Mouse (Mus musculus) thymus, adult 2 months (tissue): ENCODE results near the gene Prr5. TPM values are rescaled to one million over a fixed set of nuclear protein-coding genes. Genes with fewer than 3 reads are reported as not detected.

Source experiments
- DNase-seq: peaks from one replicate; pipeline ENCODE4 v3.0.0; 2021
- H3K27ac ChIP-seq: fragments of 200-500 bp; 2 replicates; pipeline ENCODE4 v1.5.1; 2012; ENCODE audit warnings: low read length, control low read depth; ENCODE audit not compliant: control insufficient read depth, insufficient read depth
- H3K27me3 ChIP-seq: fragments of 200-500 bp; 2 replicates; pipeline ENCODE4 v1.6.1; 2012; ENCODE audit warnings: mild to moderate bottlenecking, low read length, moderate library complexity, mixed read lengths; ENCODE audit not compliant: control insufficient read depth, insufficient read depth
- H3K36me3 ChIP-seq: fragments of 200-500 bp; 2 replicates; pipeline ENCODE4 v1.6.1; 2012; ENCODE audit warnings: mild to moderate bottlenecking, low read length, moderate library complexity; ENCODE audit not compliant: control insufficient read depth, insufficient read depth
- H3K4me1 ChIP-seq: fragments of 200-500 bp; replicated peaks from 2 replicates; pipeline ENCODE4 v1.6.1; 2012; ENCODE audit warnings: low read length; ENCODE audit not compliant: control insufficient read depth, insufficient read depth
- H3K4me3 ChIP-seq: fragments of 200-500 bp; 2 replicates; pipeline ENCODE4 v1.5.1; 2012; ENCODE audit warnings: mild to moderate bottlenecking, low read length, control low read depth, moderate library complexity; ENCODE audit not compliant: control insufficient read depth, insufficient read depth
- CTCF ChIP-seq: fragments of 200-500 bp; IDR thresholded peaks from 2 replicates; pipeline ENCODE4 v1.5.1; 2012; ENCODE audit warnings: mild to moderate bottlenecking, control low read depth, low read length, moderate library complexity, borderline replicate concordance; ENCODE audit not compliant: control insufficient read depth, poor library complexity, insufficient read depth; ENCODE audit errors: extremely low read depth
- POLR2A ChIP-seq: fragments of 200-500 bp; IDR thresholded peaks from 2 replicates; pipeline ENCODE4 v1.6.1; 2012; ENCODE audit warnings: mild to moderate bottlenecking, low read length, control low read depth, moderate library complexity; ENCODE audit not compliant: control insufficient read depth, poor library complexity, insufficient read depth; ENCODE audit errors: extremely low read depth
- WGBS: fragments of 180-500 bp; shearing (Covaris S2); methylation state at CpG from one replicate; pipeline ENCODE4 v1.1.7; 2018; 5-methylcytosine and 5-hydroxymethylcytosine counted together
- polyA plus RNA-seq: library from polyadenylated mRNA; depleted of rRNA; stranded (reverse); fragments of >200 nt; gene quantifications from 2 replicates; pipeline ENCODE4 v1.2.3, GENCODE M21; 2012

Gene Prr5
- polyA plus RNA-seq, 1 experiment = 9.0 TPM

DNA sequence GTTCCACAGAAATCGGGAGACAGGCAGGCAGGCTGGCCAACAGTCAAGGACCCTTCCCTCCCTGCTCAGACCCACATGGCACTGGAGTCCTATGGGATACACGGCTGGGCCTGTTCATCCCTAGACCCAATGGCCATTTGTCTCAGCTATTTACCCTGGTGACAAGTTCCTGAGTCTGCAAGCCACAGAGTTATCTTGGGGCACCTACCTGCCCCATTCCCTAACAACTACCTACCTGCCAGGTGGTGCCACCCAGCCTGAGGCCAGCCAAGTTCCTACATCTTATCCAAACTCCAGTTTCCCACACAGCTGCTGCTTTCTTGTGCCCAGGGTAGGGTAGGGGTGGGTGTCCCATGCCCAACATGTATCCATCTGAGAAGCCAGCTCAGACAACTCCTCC, 28.8 kb downstream of the Prr5 start:
- no peak for DNase-seq
- TF ChIP-seq CTCF = no peak
- TF ChIP-seq POLR2A = no peak
- Histone ChIP-seq H3K4me3 (no peak overlapping the region), H3K36me3 (no peaks in the 10 kb centered on the region), H3K27me3 (no peaks in the 10 kb centered on the region), H3K27ac (no peak overlapping the region), H3K4me1 (no peaks in the 10 kb centered on the region)
- WGBS = 85% methylated on average over 2 of the region's 2 CpGs

DNA sequence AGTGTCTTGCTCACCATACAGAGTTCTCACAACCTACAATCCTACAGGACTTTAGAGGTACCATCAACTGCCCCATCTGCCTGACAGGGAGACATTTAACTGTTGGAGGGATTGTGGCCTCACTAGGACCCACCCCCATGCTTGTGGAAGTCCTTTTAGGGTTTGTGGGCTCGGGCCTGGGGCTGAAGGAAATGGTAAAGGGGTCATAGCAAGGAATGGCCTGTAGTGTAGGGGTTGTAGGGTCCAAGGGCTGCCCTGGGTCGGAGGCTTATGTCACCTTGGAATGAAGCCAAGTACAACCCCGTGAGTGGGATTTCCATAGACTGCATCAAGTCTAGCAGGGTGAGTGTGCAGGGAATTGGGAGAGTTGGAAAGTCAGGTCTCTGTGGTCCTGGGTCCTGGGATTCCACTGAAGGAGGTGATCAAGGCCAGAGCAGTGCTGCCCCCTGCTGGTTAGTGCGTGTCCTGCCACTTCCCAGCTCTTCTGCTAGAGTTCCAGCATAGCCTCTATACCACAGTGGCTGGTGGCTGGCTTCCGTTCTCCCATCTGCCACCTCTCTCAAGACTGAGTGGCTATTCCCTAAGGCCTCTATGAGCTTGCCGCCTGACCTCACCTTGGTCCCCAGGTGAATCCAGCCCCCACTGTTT, 30.9 kb downstream of the Prr5 start:
- WGBS = 63% methylated on average over 6 of the region's 6 CpGs
- peak; percentile 46 for DNase-seq

GRCm38 (mm10) chr15:84701947-84702346, 32.5 kb downstream of the Prr5 start:
- TF ChIP-seq CTCF (no peak), POLR2A (no peak)
- H3K27ac ChIP-seq = no peak overlapping the region
- H3K4me1 ChIP-seq = no peaks in the 10 kb centered on the region
- DNase-seq = peak; percentile 22
- no peaks in the 10 kb centered on the region for H3K27me3 ChIP-seq
- no peak overlapping the region for H3K4me3 ChIP-seq
- H3K36me3 ChIP-seq = no peaks in the 10 kb centered on the region
- 60% methylated on average over 4 of the region's 4 CpGs for WGBS

More for the DNA sequence above, 30.9 kb downstream of the Prr5 start:
- H3K4me3 ChIP-seq = no peak overlapping the region
- TF ChIP-seq CTCF = peak; percentile 76; the same call in 1 of the 2 replicates
- TF ChIP-seq POLR2A = no peak
- no peaks in the 10 kb centered on the region for H3K36me3 ChIP-seq
- H3K27me3 ChIP-seq = no peaks in the 10 kb centered on the region
- no peak overlapping the region for H3K27ac ChIP-seq
- H3K4me1 ChIP-seq = no peaks in the 10 kb centered on the region

DNA sequence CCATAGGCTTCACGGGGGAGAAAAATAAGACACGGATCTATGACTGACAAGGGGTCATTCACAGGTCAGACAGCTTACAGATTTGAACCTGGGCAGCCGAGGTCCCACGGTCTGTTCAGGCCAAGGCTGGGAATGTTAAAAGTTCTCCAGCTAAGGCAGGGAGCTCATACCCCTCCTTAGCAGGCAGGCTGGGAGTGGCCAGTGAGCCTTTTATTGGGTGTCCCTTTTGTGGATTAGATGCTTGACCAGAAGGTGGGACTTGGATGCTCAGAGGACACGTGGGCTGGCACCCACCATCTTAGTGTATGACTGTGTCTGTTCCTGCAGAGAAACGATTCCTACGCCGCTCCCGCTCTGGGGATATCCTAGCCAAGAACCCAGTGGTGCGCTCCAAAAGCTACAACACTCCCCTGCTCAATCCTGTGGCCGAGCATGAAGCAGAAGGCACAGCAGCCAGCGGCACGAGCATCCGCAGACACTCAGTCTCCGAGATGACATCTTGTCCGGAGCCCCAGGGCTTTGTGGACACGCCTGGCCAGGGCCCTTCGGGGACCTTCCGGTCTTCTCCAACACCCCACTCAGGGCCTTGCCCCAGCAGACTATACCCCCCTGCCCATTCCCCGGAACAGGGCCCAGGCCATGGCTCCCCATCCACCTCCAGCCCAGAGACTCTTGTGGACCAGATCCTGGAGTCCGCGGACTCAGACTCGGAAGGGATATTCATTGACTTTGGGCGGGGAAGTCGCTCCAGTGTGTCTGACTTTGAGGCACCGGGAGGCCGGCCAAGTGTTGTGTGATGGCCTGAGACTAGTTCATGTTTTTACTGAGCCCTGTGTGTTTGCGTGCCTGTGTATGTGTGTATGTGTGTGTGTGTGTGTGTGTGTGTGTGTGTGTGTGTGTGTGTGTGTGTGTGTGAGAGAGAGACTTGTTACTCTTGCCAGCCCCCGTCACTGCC, 33.2 kb downstream of the Prr5 start:
- H3K27ac ChIP-seq = no peak overlapping the region
- 94% methylated on average over 29 of the region's 29 CpGs for WGBS
- DNase-seq = no peak

GRCm38 (mm10) chr15:84703992-84704391, 34.6 kb downstream of the Prr5 start:
- H3K27ac ChIP-seq = no peak overlapping the region
- no peaks in the 10 kb centered on the region for H3K27me3 ChIP-seq
- 95% methylated on average over 7 of the region's 7 CpGs for WGBS
- TF ChIP-seq POLR2A (no peak), CTCF (no peak)
- H3K4me1 ChIP-seq = no peaks in the 10 kb centered on the region
- DNase-seq = no peak
- no peaks in the 10 kb centered on the region for H3K36me3 ChIP-seq
- H3K4me3 ChIP-seq = no peak overlapping the region

More for the DNA sequence above, 33.2 kb downstream of the Prr5 start:
- Histone ChIP-seq H3K27me3 (no peaks in the 10 kb centered on the region), H3K4me1 (no peaks in the 10 kb centered on the region), H3K36me3 (no peaks in the 10 kb centered on the region), H3K4me3 (no peak overlapping the region)
- no peak for TF ChIP-seq POLR2A
- no peak for TF ChIP-seq CTCF

- Histone ChIP-seq H3K36me3 (no peaks in the 10 kb centered on the region), H3K4me1 (no peaks in the 10 kb centered on the region), H3K4me3 (no peak overlapping the region), H3K27ac (no peak overlapping the region), H3K27me3 (no peaks in the 10 kb centered on the region)
- TF ChIP-seq POLR2A (no peak), CTCF (no peak)
- 87% methylated on average over 6 of the region's 6 CpGs for WGBS
- no peak for DNase-seq
Observed at GRCm38 (mm10) chr15:84705351-84705901, 36.0 kb downstream of the Prr5 start.
